Mouse (Mus musculus) liver, postnatal 0 days (tissue): ENCODE measurements around the gene Aars2. TPM values are rescaled to one million over a fixed set of nuclear protein-coding genes. Genes with fewer than 3 reads are reported as not detected.
A peak's percentile ranks its signal among the peaks of the same experiment; 100 is the strongest.

Experiments used
- ATAC-seq: fragments of 200-750 bp; cut with Nextera tagmentation; 2 replicates; pipeline ENCODE4 v1.8.0; 2017; ENCODE audit warnings: mild to moderate bottlenecking, moderate library complexity
- DNase-seq: peaks from one replicate; pipeline ENCODE4 v3.0.0-alpha.2; 2016
- H3K27ac ChIP-seq: fragments of 300-500 bp; sonication (generic); 2 replicates; pipeline ENCODE4 v1.5.1; 2014; ENCODE audit warnings: antibody characterized with exemption, moderate library complexity, mild to moderate bottlenecking, low read depth
- H3K27me3 ChIP-seq: fragments of 300-500 bp; sonication (generic); 2 replicates; pipeline ENCODE4 v1.6.1; 2014; ENCODE audit warnings: low read length, control low read depth, mixed read lengths; ENCODE audit not compliant: insufficient read depth
- H3K36me3 ChIP-seq: fragments of 300-500 bp; sonication (generic); replicated peaks from 2 replicates; pipeline ENCODE4 v1.6.1; 2014; ENCODE audit warnings: mild to moderate bottlenecking, control low read depth, low read length, moderate library complexity, mixed read lengths; ENCODE audit not compliant: insufficient read depth
- H3K4me1 ChIP-seq: fragments of 300-500 bp; sonication (generic); 2 replicates; pipeline ENCODE4 v1.6.1; 2014; ENCODE audit warnings: antibody characterized with exemption, mild to moderate bottlenecking, control low read depth; ENCODE audit not compliant: insufficient read depth
- H3K4me2 ChIP-seq: fragments of 300-500 bp; sonication (generic); 2 replicates; pipeline ENCODE4 v1.6.1; 2014; ENCODE audit warnings: low read depth, mild to moderate bottlenecking, low read length, moderate library complexity, mixed read lengths
- H3K4me3 ChIP-seq: fragments of 300-500 bp; sonication (generic); 2 replicates; pipeline ENCODE4 v1.5.1; 2014; ENCODE audit warnings: low read depth, low read length
- H3K9ac ChIP-seq: fragments of 300-500 bp; sonication (generic); replicated peaks from 2 replicates; pipeline ENCODE4 v1.6.1; 2014; ENCODE audit warnings: mild to moderate bottlenecking, moderate library complexity
- H3K9me3 ChIP-seq: fragments of 300-500 bp; sonication (generic); 2 replicates; pipeline ENCODE4 v1.6.1; 2016; ENCODE audit warnings: mild to moderate bottlenecking, control low read depth, low read length, mixed read lengths
- CTCF ChIP-seq: sonication (generic); IDR thresholded peaks from 2 replicates; pipeline ENCODE4 v1.5.1; 2016; ENCODE audit warnings: antibody characterized with exemption, low read depth
- EP300 ChIP-seq: IDR thresholded peaks from 2 replicates; pipeline ENCODE4 v1.6.1; 2016; ENCODE audit warnings: antibody characterized with exemption, low read depth, mild to moderate bottlenecking
- WGBS: fragments of 180-500 bp; shearing (Covaris S2); extraction: QIAGEN DNeasy Blood & Tissue Kit; methylation state at CpG from one replicate; pipeline ENCODE4 v1.1.7; 2014; ENCODE audit not compliant: insufficient replicate concordance; 5-methylcytosine and 5-hydroxymethylcytosine counted together
- polyA plus RNA-seq: library from polyadenylated mRNA; unstranded; fragments of >200 nt; fragmentation: Nextera tagmentation; extraction: Ambion mirVana; gene quantifications from 2 replicates; pipeline ENCODE4 v1.2.1, GENCODE M21; 2015

Aars2 gene
- polyA plus RNA-seq, 1 experiment from 2014 or later, result 4.8 TPM

- 73% methylated on average over 5 of the region's 5 CpGs for WGBS
- no peak for TF ChIP-seq CTCF
- TF ChIP-seq EP300, result no peak
- DNase-seq (no peak), ATAC-seq (no peak)
- Histone ChIP-seq H3K9me3 (peaks cover 2% of the 10 kb centered on the region), H3K4me1 (no peaks in the 10 kb centered on the region), H3K4me2 (no peak overlapping the region), H3K27ac (no peak overlapping the region), H3K27me3 (no peaks in the 10 kb centered on the region), H3K4me3 (no peak overlapping the region), H3K36me3 (no peaks in the 10 kb centered on the region), H3K9ac (no peak overlapping the region)
Measured at GRCm38 (mm10) chr17:45468302-45468701, 38.3 kb upstream of the Aars2 start.

- Histone ChIP-seq H3K27ac (no peak overlapping the region), H3K9me3 (peaks cover 2% of the 10 kb centered on the region), H3K36me3 (no peaks in the 10 kb centered on the region), H3K4me2 (no peak overlapping the region), H3K27me3 (peaks cover 13% of the 10 kb centered on the region), H3K4me3 (no peak overlapping the region), H3K9ac (no peak overlapping the region), H3K4me1 (peaks cover 6% of the 10 kb centered on the region; the same call in 1 of the 2 replicates)
- no peak for ATAC-seq
- WGBS, result 65% methylated on average over 7 of the region's 7 CpGs
- TF ChIP-seq CTCF (no peak), EP300 (no peak)
- no peak for DNase-seq
Measured at GRCm38 (mm10) chr17:45470726-45471125, 35.9 kb upstream of the Aars2 start.

- Histone ChIP-seq H3K4me3 (no peak overlapping the region), H3K9ac (no peak overlapping the region), H3K4me1 (peaks cover 6% of the 10 kb centered on the region; the same call in 1 of the 2 replicates), H3K36me3 (no peaks in the 10 kb centered on the region), H3K9me3 (no peaks in the 10 kb centered on the region), H3K4me2 (no peak overlapping the region), H3K27me3 (peaks cover 20% of the 10 kb centered on the region), H3K27ac (no peak overlapping the region)
- ATAC-seq (no peak), DNase-seq (no peak)
- 63% methylated on average over 6 of the region's 6 CpGs for WGBS
- TF ChIP-seq CTCF (no peak), EP300 (no peak)
Measured at GRCm38 (mm10) chr17:45473667-45474066, 33.0 kb upstream of the Aars2 start.

GRCm38 (mm10) chr17:45474146-45474545 lies 32.5 kb upstream of the Aars2 start:
- no peaks in the 10 kb centered on the region for H3K9me3 ChIP-seq
- H3K4me1 ChIP-seq, result peaks cover 6% of the 10 kb centered on the region; the same call in 1 of the 2 replicates
- H3K27me3 ChIP-seq, result peaks cover 20% of the 10 kb centered on the region
- H3K27ac ChIP-seq, result no peak overlapping the region
- H3K4me2 ChIP-seq, result peak overlapping the region; percentile 57
- ATAC-seq, result no peak
- 69% methylated on average over 8 of the region's 8 CpGs for WGBS
- TF ChIP-seq CTCF (no peak), EP300 (no peak)
- DNase-seq, result no peak
- H3K4me3 ChIP-seq, result no peak overlapping the region
- H3K36me3 ChIP-seq, result no peaks in the 10 kb centered on the region
- H3K9ac ChIP-seq, result no peak overlapping the region

DNA sequence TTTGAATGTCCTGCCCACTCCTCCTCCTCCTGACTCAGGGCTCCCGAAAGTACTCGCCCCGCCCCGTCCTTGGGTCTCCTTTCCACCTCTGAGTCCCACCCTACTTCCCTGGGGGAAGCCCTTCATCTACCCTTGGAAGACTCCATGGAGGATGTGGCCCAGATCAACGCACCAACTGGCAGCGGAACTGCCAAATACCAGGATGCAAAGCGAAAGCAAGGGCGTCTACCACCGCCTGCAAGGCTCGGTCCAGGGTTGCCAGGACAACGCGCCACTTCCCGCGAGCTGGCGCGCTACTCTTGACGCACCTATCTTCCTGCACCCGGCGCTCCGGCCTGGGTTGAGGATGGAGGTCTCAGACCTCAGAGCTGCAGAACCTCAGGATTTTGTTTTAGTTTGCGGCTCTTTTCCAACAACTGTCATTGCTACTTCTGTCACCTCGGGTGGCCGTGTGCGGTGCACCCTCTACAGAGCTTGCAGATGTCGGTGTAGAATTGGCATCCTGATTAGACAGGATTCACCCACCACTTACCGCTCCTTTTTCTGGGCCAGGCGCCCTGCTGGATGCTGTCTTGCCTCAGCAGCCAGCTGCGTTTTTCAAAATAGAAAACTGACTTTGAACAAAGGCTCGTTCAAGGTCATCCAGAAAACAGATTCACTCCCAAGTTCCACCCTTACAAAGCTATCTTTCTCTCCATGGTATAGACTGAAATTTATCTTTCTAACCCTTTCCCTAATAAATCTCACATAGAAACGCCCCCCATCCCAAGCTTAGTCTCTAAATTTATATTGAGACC lies 31.8 kb upstream of the Aars2 start, which contains the start of gene Spats1:
Gene Spats1, minus strand, starts transcription at position 747 of the 797 bp plus-strand sequence.
- Histone ChIP-seq H3K27me3 (peaks cover 20% of the 10 kb centered on the region), H3K4me1 (peaks cover 6% of the 10 kb centered on the region; the same call in 1 of the 2 replicates), H3K4me3 (peak within 1 kb of the TSS; percentile 36), H3K9me3 (no peaks in the 10 kb centered on the region), H3K4me2 (peak within 1 kb of the TSS; percentile 57), H3K9ac (no peak within 1 kb of the TSS), H3K27ac (no peak within 1 kb of the TSS), H3K36me3 (no peaks in the 10 kb centered on the region)
- TF ChIP-seq EP300 (no peak), CTCF (no peak)
- 6% methylated on average over 30 of the region's 30 CpGs for WGBS
- peak; percentile 35; the same call in 1 of the 2 replicates for ATAC-seq
- DNase-seq, result peak; percentile 51

DNA sequence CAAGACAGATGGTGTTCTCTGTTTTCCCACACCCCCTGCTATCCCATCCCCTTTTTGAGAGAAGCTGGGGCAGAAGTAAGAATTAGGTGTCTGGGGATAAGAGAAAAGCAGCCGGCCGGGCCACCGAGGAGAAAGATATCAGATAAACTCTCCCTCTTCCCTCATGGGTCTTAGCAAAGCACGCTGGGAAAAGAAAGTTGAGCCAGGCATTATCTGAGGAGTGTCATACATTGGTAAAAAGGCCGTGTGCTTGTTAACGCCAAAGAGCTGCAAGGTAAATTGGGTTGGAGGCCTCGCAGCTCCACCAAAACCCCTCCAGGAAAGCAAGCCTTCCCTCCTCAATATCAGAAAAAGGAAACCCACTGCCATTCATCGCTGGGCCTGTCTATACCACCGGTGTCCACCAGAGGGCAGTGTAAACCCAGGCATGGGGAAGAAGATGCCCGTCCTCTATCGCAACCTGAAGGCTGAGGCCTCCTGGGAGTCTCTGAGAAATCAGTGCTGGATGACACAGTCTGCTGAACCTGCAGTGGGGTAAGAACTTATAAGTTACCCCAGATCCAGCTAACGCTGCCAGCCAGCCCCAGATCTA lies 28.3 kb upstream of the Aars2 start:
- Histone ChIP-seq H3K27ac (no peak overlapping the region), H3K4me2 (peak overlapping the region; percentile 38; the same call in 1 of the 2 replicates), H3K9me3 (no peaks in the 10 kb centered on the region), H3K36me3 (no peaks in the 10 kb centered on the region), H3K4me3 (no peak overlapping the region), H3K27me3 (peaks cover 20% of the 10 kb centered on the region), H3K4me1 (peaks cover 6% of the 10 kb centered on the region; the same call in 1 of the 2 replicates), H3K9ac (no peak overlapping the region)
- no peak for ATAC-seq
- peak; percentile 86 for DNase-seq
- 8% methylated on average over 12 of the region's 12 CpGs for WGBS
- TF ChIP-seq CTCF (peak; percentile 98), EP300 (no peak)
